Mouse (Mus musculus) stomach, postnatal 0 days (tissue): ENCODE results near the gene Lamtor2.

Experiments used
- CTCF ChIP-seq: IDR thresholded peaks from 2 replicates; pipeline ENCODE4 v1.5.1; 2016; ENCODE audit warnings: antibody characterized with exemption, low read depth, mild to moderate bottlenecking, moderate library complexity
- EP300 ChIP-seq: optimal IDR thresholded peaks from 2 replicates; pipeline ENCODE3; 2016; ENCODE audit warnings: antibody characterized with exemption

DNA sequence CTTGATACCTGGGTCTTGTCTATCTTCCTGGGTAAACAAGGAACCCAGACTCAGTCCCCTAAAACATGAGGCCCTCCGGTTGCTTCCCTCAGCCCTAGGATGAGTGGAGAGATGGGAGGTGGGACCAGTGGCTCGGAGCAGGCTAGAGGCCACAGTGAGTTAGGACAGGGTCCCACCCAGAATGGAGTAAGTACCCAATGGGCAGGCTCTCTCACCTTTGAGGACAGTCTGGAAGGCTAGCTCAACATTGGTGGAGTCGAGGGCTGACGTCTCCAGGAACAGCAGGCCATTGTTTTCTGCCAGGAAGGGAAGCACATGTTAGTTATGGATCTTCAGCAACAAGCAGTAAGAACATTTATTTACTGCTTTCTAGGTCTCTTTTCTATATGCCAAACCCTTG, 10.4 kb downstream of the Lamtor2 start:
- TF ChIP-seq EP300 (no peak), CTCF (no peak)
